Mouse (Mus musculus): ENCODE measurements at regions not wholly inside any gene's neighbourhood (a gene's known extent, or its start where the extent isn't known, plus 50 kb on each side); places are given as distances from the start of the nearest gene placed in this dataset.

- H3ac ChIP-seq (ENCODE audit: control insufficient read depth, insufficient read length), result no peak overlapping the region
- no peak overlapping the region for H3K4me2 ChIP-seq (ENCODE audit: low read depth)
- no peaks in the 10 kb centered on the region for H3K27me3 ChIP-seq (ENCODE audit: control insufficient read depth, insufficient read depth, insufficient read length)
- no peaks in the 10 kb centered on the region for H3K36me3 ChIP-seq (ENCODE audit: control insufficient read depth, insufficient read depth)
- TF ChIP-seq MYOD1 (IDR thresholded peaks at IDR 0.05; ENCODE audit: control insufficient read depth in 1 of 3, insufficient read length in 2 of 3, low read depth in 2 of 3) (peak in 2 of 3 experiments; percentile 66 to 74), TCF12 (IDR thresholded peaks at IDR 0.05; ENCODE audit: insufficient read depth, poor library complexity, severe bottlenecking) (peak; percentile 57), SRF (IDR thresholded peaks at IDR 0.05; ENCODE audit: control insufficient read depth, insufficient read length, low read depth) (no peak), MAX (IDR thresholded peaks at IDR 0.05; ENCODE audit: low read depth) (no peak), CEBPB (IDR thresholded peaks at IDR 0.05; ENCODE audit: insufficient read depth, poor library complexity, severe bottlenecking) (no peak), USF1 (IDR thresholded peaks at IDR 0.05; ENCODE audit: low read depth) (peak; percentile 71), TCF3 (IDR thresholded peaks at IDR 0.05; ENCODE audit: insufficient read length, low read depth) (no peak), POLR2A (IDR thresholded peaks at IDR 0.05; ENCODE audit: insufficient read length, low read depth) (no peak), REST (IDR thresholded peaks at IDR 0.05; ENCODE audit: insufficient read depth, insufficient read length) (no peak), MYOG (IDR thresholded peaks at IDR 0.05; ENCODE audit: control insufficient read depth in 1 of 3, insufficient read depth in 1 of 3, insufficient read length in 2 of 3, low read depth in 2 of 3) (peak in 2 of 3 experiments; percentile 78 to 90), E2F4 (IDR thresholded peaks at IDR 0.05; ENCODE audit: insufficient read depth) (no peak)
- no peak overlapping the region for H3K4me3 ChIP-seq
- H3K79me2 ChIP-seq (ENCODE audit: control insufficient read depth, insufficient read depth), result no peaks in the 10 kb centered on the region
These were observed 140.0 kb upstream of the Bmp4 start for GRCm38 (mm10) chr14:46530452-46530851.

- Histone ChIP-seq H3ac (ENCODE audit: control insufficient read depth, insufficient read length) (no peak overlapping the region), H3K36me3 (ENCODE audit: control insufficient read depth, insufficient read depth) (no peaks in the 10 kb centered on the region), H3K4me2 (ENCODE audit: low read depth) (no peak overlapping the region), H3K79me2 (ENCODE audit: control insufficient read depth, insufficient read depth) (no peaks in the 10 kb centered on the region), H3K27me3 (ENCODE audit: control insufficient read depth, insufficient read depth, insufficient read length) (no peaks in the 10 kb centered on the region), H3K4me3 (no peak overlapping the region)
- TF ChIP-seq POLR2A (IDR thresholded peaks at IDR 0.05; ENCODE audit: insufficient read length, low read depth), result no peak
- no peak for TF ChIP-seq CEBPB (IDR thresholded peaks at IDR 0.05; ENCODE audit: insufficient read depth, poor library complexity, severe bottlenecking)
- TF ChIP-seq USF1 (IDR thresholded peaks at IDR 0.05; ENCODE audit: low read depth), result no peak
- no peak for TF ChIP-seq REST (IDR thresholded peaks at IDR 0.05; ENCODE audit: insufficient read depth, insufficient read length)
- no peak for TF ChIP-seq E2F4 (IDR thresholded peaks at IDR 0.05; ENCODE audit: insufficient read depth)
- TF ChIP-seq TCF3 (IDR thresholded peaks at IDR 0.05; ENCODE audit: insufficient read length, low read depth), result no peak
- TF ChIP-seq MYOD1 (IDR thresholded peaks at IDR 0.05; ENCODE audit: control insufficient read depth in 1 of 3, insufficient read length in 2 of 3, low read depth in 2 of 3), result no peak
- TF ChIP-seq MYOG (IDR thresholded peaks at IDR 0.05; ENCODE audit: control insufficient read depth in 1 of 3, insufficient read depth in 1 of 3, insufficient read length in 2 of 3, low read depth in 2 of 3), result no peak
- no peak for TF ChIP-seq POLR2AphosphoS2 (IDR thresholded peaks at IDR 0.05; ENCODE audit: insufficient read length, low read depth)
- TF ChIP-seq TCF12 (IDR thresholded peaks at IDR 0.05; ENCODE audit: insufficient read depth, poor library complexity, severe bottlenecking), result no peak
- TF ChIP-seq MAX (IDR thresholded peaks at IDR 0.05; ENCODE audit: low read depth), result no peak
- TF ChIP-seq SRF (IDR thresholded peaks at IDR 0.05; ENCODE audit: control insufficient read depth, insufficient read length, low read depth), result no peak
These were observed 138.7 kb upstream of the Bmp4 start for GRCm38 (mm10) chr14:46529086-46529715.

GRCm38 (mm10) chr14:46517258-46517657, 126.8 kb upstream of the Bmp4 start:
- Histone ChIP-seq H3K4me3 (no peak overlapping the region), H3K79me2 (ENCODE audit: control insufficient read depth, insufficient read depth) (no peaks in the 10 kb centered on the region)
- TF ChIP-seq SRF (IDR thresholded peaks at IDR 0.05; ENCODE audit: control insufficient read depth, insufficient read length, low read depth), result no peak
- TF ChIP-seq MYOG (IDR thresholded peaks at IDR 0.05; ENCODE audit: control insufficient read depth in 1 of 3, insufficient read depth in 1 of 3, insufficient read length in 2 of 3, low read depth in 2 of 3), result no peak
- TF ChIP-seq MAX (IDR thresholded peaks at IDR 0.05; ENCODE audit: low read depth), result no peak

GRCm38 (mm10) chr14:46516285-46516684, 125.8 kb upstream of the Bmp4 start:
- peak overlapping the region; percentile 46 for H3K4me2 ChIP-seq (ENCODE audit: low read depth)
- TF ChIP-seq MYOD1 (IDR thresholded peaks at IDR 0.05; ENCODE audit: control insufficient read depth in 1 of 3, insufficient read length in 2 of 3, low read depth in 2 of 3) (no peak), CEBPB (IDR thresholded peaks at IDR 0.05; ENCODE audit: insufficient read depth, poor library complexity, severe bottlenecking) (no peak), E2F4 (IDR thresholded peaks at IDR 0.05; ENCODE audit: insufficient read depth) (no peak), SRF (IDR thresholded peaks at IDR 0.05; ENCODE audit: control insufficient read depth, insufficient read length, low read depth) (no peak), REST (IDR thresholded peaks at IDR 0.05; ENCODE audit: insufficient read depth, insufficient read length) (no peak)
- H3K4me3 ChIP-seq, result no peak overlapping the region
- H3K79me2 ChIP-seq (ENCODE audit: control insufficient read depth, insufficient read depth), result no peaks in the 10 kb centered on the region
- no peak overlapping the region for H3ac ChIP-seq (ENCODE audit: control insufficient read depth, insufficient read length)
- no peaks in the 10 kb centered on the region for H3K36me3 ChIP-seq (ENCODE audit: control insufficient read depth, insufficient read depth)
- no peaks in the 10 kb centered on the region for H3K27me3 ChIP-seq (ENCODE audit: control insufficient read depth, insufficient read depth, insufficient read length)

More at GRCm38 (mm10) chr14:46517258-46517657, 126.8 kb upstream of the Bmp4 start:
- Histone ChIP-seq H3K4me2 (ENCODE audit: low read depth) (peak overlapping the region; percentile 46), H3K36me3 (ENCODE audit: control insufficient read depth, insufficient read depth) (no peaks in the 10 kb centered on the region), H3K27me3 (ENCODE audit: control insufficient read depth, insufficient read depth, insufficient read length) (no peaks in the 10 kb centered on the region), H3ac (ENCODE audit: control insufficient read depth, insufficient read length) (no peak overlapping the region)

GRCm38 (mm10) chr14:46514262-46514932, 123.9 kb upstream of the Bmp4 start:
- Histone ChIP-seq H3K79me2 (ENCODE audit: control insufficient read depth, insufficient read depth) (no peaks in the 10 kb centered on the region), H3K4me3 (no peak overlapping the region), H3K4me2 (ENCODE audit: low read depth) (no peak overlapping the region), H3K36me3 (ENCODE audit: control insufficient read depth, insufficient read depth) (no peaks in the 10 kb centered on the region), H3K27me3 (ENCODE audit: control insufficient read depth, insufficient read depth, insufficient read length) (no peaks in the 10 kb centered on the region), H3ac (ENCODE audit: control insufficient read depth, insufficient read length) (no peak overlapping the region)
- no peak for TF ChIP-seq REST (IDR thresholded peaks at IDR 0.05; ENCODE audit: insufficient read depth, insufficient read length)
- no peak for TF ChIP-seq POLR2AphosphoS2 (IDR thresholded peaks at IDR 0.05; ENCODE audit: insufficient read length, low read depth)
- TF ChIP-seq E2F4 (IDR thresholded peaks at IDR 0.05; ENCODE audit: insufficient read depth), result no peak
- no peak for TF ChIP-seq POLR2A (IDR thresholded peaks at IDR 0.05; ENCODE audit: insufficient read length, low read depth)
- no peak for TF ChIP-seq MYOG (IDR thresholded peaks at IDR 0.05; ENCODE audit: control insufficient read depth in 1 of 3, insufficient read depth in 1 of 3, insufficient read length in 2 of 3, low read depth in 2 of 3)
- TF ChIP-seq MYOD1 (IDR thresholded peaks at IDR 0.05; ENCODE audit: control insufficient read depth in 1 of 3, insufficient read length in 2 of 3, low read depth in 2 of 3), result no peak

All from myocyte (in vitro differentiated cells).